Mouse (Mus musculus) G1E (cell line): ENCODE data around the gene Nova2.

ENCODE experiments used
- CTCF ChIP-seq: IDR thresholded peaks from 2 replicates; pipeline ENCODE4 v1.5.1; 2012; ENCODE audit warnings: low read depth, low read length, inconsistent platforms, mixed read lengths
- GATA1 ChIP-seq: IDR thresholded peaks from 2 replicates; pipeline ENCODE4 v1.6.1; 2012; ENCODE audit warnings: borderline replicate concordance, low read length, inconsistent platforms, mixed read lengths
- GATA2 ChIP-seq: IDR thresholded peaks from 2 replicates; pipeline ENCODE4 v1.6.1; 2012; ENCODE audit warnings: low read depth, low read length, inconsistent platforms, borderline replicate concordance
- POLR2AphosphoS5 ChIP-seq: IDR thresholded peaks from 2 replicates; pipeline ENCODE4 v1.6.1; 2012; ENCODE audit warnings: low read depth, low read length, inconsistent platforms; ENCODE audit not compliant: insufficient replicate concordance
- TAL1 ChIP-seq: conservative IDR thresholded peaks from 2 replicates; pipeline ENCODE4 v1.6.1; 2012; ENCODE audit warnings: low read depth, low read length, inconsistent platforms, mixed read lengths

DNA sequence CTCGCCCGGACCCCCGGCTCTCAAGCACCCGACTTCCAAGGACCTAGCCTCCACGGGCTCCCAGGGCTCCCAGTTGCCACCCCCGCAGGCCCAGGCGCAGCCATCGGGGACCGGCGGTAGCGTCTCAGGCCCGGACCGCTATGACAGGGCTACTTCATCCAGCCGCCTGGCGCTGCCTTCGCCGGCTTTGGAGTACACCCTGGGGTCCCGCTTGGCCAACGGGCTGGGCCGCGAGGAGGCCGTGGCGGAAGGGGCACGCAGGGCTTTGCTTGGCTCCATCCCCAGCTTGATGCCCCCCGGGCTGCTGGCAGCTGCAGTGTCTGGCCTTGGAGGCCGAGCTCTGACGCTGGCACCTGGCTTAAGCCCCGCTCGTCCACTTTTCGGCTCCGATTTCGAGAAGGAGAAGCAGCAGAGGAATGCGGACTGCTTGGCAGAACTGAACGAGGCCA is 79.0 kb downstream of the Nova2 start:
- TF ChIP-seq CTCF (no peak), TAL1 (no peak), POLR2AphosphoS5 (no peak), GATA1 (no peak), GATA2 (no peak)
